Mouse (Mus musculus): ENCODE data around the gene Hmgn3.

DNA sequence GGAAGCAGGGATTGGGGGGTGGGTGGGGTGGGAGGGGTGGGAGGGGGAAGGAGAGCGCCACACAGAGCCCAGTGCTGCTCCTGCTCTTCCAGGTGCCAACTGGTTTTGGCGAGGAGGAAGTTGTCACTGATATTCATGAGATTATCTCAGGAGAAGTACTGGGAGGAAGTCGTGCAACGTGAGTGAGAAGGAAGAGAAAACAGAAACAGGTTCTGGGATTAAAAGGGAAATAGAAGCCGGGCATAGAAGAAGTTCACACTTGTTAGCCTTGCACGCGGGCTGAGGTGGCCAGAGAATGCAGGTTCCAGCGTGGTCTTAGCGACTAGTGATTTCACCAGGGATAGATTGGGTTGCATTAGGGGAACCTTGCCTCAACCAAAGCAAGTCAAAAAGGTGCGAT is 49.3 kb upstream of the Hmgn3 start:
- no peak for TF ChIP-seq E2F4 (IDR thresholded peaks at IDR 0.05; ENCODE audit: borderline replicate concordance, low read depth, low read length)
- TF ChIP-seq ZNF384 (IDR thresholded peaks at IDR 0.05; ENCODE audit: low read depth, low read length) = no peak
- TF ChIP-seq USF1 (IDR thresholded peaks at IDR 0.05; ENCODE audit: low read depth, low read length) = no peak
- TF ChIP-seq CTCF (IDR thresholded peaks at IDR 0.05 in 2 of 3, conservative IDR thresholded peaks at IDR 0.05 in 1 of 3; ENCODE audit: control insufficient read depth in 1 of 3, insufficient read depth in 1 of 3, low read depth in 2 of 3, low read length in 3 of 3, poor library complexity in 1 of 3, severe bottlenecking in 1 of 3) = no peak
- no peak for TF ChIP-seq MAZ (IDR thresholded peaks at IDR 0.05; ENCODE audit: low read depth, low read length)
- no peak for TF ChIP-seq POLR2AphosphoS2 (IDR thresholded peaks at IDR 0.05; ENCODE audit: low read length)
- TF ChIP-seq POLR2A (IDR thresholded peaks at IDR 0.05; ENCODE audit: control insufficient read depth in 1 of 2, insufficient read depth in 1 of 2, low read depth in 1 of 2, low read length in 2 of 2, poor library complexity in 1 of 2) = no peak
- no peak for TF ChIP-seq ZC3H11A (IDR thresholded peaks at IDR 0.05; ENCODE audit: low read depth, low read length)
- TF ChIP-seq TCF12 (IDR thresholded peaks at IDR 0.05; ENCODE audit: low read depth, low read length) = no peak
- TF ChIP-seq MAFK (IDR thresholded peaks at IDR 0.05; ENCODE audit: borderline replicate concordance, low read depth, low read length) = no peak
- no peak for TF ChIP-seq ETS1 (IDR thresholded peaks at IDR 0.05; ENCODE audit: low read depth, low read length)

All from MEL (cell line).